Mouse (Mus musculus): ENCODE results near the gene Clcn2.

The Clcn2 gene

DNA sequence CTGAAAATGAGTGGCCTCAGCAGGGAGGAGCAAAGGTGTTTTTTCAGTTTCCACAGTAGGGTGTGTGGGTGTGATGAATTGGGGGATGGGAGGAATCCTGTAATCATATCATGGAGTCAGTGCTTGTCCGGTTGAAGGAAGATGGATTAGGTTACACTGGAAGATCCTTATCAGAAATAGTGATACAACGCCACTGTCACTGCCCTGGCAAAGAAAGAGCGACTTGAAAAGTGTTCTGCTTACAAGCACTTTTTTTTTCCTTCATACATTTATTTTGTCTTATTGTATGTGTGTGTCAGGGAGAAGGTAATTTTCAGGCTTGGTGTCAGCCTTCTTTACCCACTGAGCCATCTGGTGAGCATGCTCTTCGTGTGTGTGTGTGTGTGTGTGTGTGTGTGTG lies 5.2 kb upstream of the Clcn2 start:
- no peak for DNase-seq (ENCODE audit: low spot score)

DNA sequence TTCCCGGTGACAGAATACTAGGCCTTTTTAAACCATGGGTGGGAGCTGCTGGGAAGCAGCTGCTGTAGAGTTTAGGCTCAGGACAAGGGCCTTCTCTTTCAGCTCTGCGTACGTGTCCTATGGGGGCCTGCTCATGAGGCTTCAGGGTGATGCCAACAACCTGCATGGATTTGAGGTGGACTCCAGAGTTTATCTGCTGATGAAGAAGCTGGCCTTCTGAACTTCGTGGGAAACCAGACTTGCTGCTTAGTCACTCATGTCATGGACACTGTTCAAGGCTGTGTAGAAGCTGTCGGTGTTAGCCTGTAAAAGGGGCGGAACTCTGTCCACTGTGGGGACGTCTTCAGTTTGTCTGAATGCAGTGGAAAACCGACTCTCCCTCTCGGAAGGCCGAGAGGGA lies 4.3 kb upstream of the Clcn2 start:
- no peak for DNase-seq (ENCODE audit: low spot score)

DNA sequence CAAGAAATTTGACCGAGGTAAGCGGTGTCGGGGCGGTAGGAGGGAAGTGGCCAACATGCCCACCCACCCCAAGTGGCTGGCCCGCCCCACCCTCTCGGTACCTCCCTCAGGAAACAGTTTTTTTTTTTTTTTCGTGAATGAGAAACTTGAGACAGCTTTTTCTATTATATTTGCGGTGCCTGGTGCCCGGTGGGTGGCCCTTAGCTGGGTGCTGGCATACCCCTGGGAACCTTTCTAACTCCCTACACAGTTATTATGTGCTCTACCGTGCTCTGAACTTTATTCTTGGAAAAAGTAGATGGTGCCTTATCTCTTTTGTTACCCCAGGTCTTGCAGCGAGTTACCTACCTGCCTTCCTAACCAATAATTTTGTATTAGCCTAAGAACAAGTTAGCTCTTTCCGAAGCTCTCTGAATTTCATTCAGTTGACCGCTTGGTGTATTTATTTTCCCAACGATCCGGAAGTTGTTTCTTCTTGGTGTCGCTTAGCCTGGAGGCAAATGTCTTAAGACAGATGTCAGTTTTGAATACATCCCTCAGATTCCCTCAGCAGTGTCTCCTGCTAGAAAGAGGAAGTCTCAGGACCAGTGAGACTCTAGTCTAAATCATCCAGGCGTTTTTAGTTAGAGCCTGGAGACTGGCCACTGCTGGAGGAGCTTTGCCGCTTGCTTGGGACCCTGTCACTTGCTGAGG lies 578 bp upstream of the Clcn2 start:
- DNase-seq (ENCODE audit: low spot score): no peak

DNA sequence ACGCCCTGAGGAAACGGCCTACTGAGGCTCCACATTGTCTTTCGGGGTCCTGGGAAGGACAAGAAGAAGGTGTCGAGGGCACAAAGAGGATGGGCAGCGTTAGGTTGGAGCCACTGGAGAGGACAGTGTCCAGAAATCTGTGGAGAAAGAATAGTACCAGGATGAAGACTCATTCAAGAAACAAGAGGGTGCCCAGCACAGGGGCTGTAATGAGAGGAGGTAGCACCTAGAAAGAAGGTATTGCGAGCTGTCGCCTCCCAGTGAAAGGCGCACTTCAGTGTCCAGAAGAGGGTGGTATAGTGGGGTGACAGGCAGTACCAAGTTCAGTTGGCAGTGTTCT lies 735 bp downstream of the Clcn2 start:
- no peak for DNase-seq (ENCODE audit: low spot score)

DNA sequence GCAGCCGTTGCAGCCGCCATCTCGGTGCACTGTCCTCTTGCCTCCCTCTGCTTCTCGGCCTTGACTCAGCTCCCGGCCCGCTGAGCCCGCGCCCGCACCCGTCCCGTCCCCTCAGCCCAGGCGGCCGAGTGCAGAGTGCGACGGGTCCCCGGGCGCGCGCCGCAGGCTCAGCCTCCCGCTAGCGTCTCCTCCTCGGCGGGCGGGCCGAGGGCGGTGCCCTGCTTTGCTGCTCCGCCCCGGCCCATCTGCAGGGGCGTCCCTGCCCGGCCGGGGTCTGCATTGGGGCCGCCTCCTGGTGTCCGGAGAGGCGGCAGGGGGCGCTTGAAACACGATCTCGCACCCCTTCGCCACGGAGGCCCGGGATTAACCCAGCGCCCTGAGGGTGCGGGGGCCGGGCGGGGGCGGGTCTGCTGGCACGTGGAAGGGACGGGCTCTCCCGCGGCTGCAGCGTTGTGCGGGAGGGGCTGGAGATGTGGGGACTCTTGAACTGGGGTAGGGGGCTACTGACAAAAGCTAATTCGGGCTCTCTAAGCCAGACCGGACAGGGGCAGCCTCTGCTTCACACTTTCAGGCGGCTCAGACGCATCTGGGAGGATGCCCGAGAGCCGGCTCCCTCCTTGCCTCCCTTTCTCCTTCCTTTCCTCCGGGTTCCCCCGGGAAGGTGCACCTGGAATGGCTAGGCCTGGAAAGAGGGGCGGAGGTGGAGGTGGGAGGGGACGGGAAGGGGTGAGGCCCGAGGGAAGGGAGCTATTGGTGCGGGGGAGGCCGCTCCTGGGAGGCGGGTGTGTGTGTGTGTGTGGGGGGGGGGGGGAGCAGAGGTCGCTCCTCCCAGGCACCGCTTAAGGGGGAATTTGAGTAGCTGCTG lies 1.3 kb downstream of the Clcn2 start:
- peak; percentile 70 for DNase-seq (ENCODE audit: low spot score)

DNA sequence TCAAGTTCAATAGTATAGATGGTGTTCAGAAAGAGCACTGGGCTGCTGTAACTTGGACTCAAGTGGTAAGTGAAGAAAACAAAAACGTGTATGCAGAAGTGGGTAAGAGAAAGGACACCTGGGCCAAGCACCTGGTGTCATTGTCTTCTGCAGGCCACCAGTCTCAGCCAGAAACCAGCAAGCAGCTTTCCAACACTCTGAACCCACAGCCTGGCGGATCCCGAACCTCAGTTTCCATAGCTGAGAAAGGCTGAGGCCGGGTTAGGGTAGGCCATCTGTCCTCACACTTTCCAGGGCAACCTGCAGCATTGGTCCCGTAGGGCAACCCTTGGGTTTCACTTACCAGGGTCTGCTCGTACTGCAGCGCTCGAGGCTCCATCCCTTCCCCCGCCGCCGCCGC lies 2.0 kb downstream of the Clcn2 start:
- DNase-seq (ENCODE audit: low spot score): no peak

- no peak for DNase-seq (ENCODE audit: low spot score)
Observed at GRCm38 (mm10) chr16:20715161-20715560, 2.4 kb downstream of the Clcn2 start.

- DNase-seq (ENCODE audit: low spot score): no peak
Observed at GRCm38 (mm10) chr16:20714307-20715080, 3.1 kb downstream of the Clcn2 start.

DNA sequence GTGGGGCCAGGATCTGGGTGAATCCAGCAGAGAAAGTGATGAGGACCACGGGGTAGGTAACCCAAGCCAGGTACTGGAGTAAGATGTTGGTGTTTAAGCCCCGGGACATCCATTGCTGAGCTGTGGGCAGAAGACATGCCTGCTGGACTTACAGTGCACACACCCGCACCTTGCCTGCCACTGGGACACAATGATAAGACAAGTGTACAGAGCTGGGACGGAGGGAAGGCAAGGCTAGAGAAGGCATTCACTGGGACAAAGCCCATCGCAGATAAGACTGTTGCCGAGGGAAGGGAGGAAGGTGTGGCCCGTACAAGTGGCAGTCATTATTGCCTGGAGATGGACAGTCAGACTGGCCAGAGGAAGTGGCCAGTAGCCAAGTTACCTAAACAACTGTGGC lies 4.7 kb downstream of the Clcn2 start:
- DNase-seq (ENCODE audit: low spot score): no peak

- DNase-seq (ENCODE audit: low spot score): no peak
Observed at GRCm38 (mm10) chr16:20712190-20712589, 5.4 kb downstream of the Clcn2 start.

DNA sequence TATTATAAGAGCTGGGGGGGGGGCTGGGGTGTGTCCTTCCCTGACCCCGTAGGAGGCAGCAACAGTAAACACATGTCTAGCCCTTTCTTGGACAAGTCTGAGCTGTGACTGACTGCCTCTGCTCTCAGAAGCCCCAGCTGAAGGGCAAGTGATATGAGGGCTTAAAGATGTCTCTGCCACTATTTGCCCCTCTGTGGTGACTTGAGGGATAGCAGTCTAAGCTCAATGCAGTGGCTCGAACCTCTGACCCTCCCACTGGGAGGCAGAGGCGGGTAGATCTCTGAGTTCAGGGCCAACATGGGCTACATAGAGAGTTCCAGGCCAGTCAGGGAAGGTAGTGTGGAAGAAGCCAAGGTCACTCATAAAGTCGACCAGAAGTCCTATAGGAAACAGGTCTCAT lies 6.7 kb downstream of the Clcn2 start:
- DNase-seq (ENCODE audit: low spot score): no peak

DNA sequence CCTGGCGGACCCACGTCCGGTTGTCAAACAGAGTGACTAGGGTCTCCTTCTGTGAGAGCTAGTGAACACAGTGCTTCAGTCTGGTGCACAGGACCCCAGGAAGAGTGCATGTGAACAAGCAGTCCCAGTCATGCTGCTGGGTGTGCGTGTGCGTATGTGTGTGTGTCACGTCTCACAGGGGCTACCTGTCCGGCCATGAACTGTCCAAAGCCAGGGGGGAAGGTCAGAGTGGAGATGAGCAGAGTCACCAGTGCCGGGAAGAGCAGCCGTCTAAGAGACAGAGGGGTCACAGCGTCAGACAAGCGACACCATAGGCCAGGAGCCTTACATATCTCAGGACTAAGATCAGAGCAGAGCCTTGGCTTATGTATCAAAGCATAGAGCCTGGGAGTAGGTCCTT lies 7.2 kb downstream of the Clcn2 start:
- no peak for DNase-seq (ENCODE audit: low spot score)

DNA sequence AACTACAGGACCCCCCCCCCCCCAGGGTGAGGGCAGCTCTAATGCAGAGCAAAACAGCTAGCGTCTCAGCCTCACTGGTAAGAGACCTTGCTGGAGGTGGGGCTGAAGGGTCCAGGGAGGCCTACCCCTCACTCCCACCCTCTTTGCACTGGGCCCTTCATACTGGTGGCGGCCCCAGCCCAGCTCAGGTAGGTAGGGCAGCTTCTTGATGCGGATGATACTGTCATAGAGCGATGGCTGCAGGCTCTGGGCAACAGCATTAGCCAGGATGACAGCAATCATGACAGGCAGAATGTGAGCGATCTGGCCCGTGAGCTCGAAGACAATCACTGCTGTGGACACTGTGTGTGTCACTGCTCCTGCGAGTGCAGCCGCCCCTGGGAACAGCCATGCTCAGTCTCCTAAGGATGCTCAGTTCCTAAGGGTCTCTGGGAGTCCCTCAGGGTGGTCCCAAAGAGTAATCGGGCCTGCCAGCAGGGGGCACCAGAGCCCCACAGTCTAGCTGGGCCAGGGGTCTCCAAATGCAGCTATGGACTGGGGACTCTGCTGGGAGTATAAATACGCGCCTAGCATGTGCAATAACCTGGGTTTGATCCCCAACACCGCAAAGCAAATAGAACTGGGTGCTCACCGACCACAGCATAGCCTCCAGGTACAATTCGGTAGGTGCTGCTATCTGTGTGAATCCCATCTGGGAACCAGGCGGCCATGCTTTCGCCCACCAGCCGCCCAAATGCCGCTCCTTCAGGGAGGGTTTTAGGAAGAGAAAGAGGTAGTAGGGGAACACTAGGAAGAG lies 8.4 kb downstream of the Clcn2 start:
- no peak for DNase-seq (ENCODE audit: low spot score)

DNA sequence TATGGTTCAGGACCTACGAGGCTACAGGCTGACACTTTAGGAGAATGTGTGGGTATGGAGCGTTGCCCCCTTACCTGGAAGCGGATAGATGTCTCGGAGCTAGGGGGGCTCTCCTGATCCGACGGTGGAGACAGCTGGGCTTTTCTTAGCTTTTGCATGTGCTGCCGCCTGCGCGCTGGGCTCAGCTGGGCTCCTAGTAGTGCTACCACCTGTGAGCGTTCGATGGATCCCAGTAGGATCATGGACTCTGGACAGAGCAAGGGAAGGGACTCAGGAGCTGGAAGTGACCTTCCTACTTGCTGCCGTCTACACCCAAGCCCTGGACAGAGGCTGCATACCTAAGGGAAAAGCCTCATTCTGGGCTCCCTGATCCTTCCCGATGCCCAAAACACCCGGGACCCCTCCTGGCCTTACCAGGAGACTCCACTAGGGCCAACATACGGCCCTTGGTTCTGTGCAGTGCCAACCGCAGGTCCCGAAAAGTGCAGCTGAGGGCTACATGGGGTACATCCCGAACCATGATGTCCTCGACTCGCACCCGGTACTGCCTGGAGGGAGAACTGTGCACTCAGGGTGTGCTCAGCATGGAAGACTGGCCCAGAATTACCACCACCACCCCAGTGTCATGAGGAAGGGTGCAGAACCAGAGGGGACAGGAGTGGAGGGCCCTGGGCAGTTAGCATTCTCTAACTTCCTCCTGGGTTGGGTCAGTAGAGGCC lies 9.2 kb downstream of the Clcn2 start:
- no peak for DNase-seq (ENCODE audit: low spot score)

DNA sequence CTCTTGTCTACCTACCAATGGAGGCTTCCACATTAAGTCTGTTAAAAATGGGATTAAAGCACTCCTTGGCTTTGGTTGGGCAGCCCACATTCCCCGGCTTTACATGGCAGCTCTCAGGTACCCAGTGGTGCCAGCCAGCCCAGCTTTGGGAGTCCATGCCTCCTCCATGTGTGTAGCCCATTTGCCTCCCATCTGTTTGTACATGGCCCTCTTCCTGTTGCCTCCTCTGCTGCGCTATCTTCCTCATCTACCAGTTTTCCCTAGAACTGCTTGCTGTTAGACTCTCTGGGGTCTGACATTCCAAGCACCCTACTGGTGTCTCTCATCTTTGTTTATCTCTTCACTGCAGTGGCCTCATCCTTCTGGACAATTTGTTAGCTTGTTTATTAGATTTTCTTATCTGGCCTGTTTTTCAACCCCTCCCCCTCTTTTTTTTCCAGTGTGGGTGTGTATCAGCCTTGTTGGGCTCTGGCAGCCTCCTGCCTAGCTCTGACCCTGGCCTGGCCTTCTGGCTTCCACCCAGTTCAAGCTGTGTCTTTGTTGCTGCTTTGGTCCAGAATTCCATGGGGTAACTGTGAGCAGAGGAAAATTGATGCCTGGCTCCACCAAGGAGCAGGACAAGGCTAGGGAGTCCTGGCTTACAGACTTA lies 11.0 kb downstream of the Clcn2 start:
- no peak for DNase-seq (ENCODE audit: low spot score)

- DNase-seq (ENCODE audit: low spot score): no peak
Observed at GRCm38 (mm10) chr16:20705786-20706185, 11.8 kb downstream of the Clcn2 start.

DNA sequence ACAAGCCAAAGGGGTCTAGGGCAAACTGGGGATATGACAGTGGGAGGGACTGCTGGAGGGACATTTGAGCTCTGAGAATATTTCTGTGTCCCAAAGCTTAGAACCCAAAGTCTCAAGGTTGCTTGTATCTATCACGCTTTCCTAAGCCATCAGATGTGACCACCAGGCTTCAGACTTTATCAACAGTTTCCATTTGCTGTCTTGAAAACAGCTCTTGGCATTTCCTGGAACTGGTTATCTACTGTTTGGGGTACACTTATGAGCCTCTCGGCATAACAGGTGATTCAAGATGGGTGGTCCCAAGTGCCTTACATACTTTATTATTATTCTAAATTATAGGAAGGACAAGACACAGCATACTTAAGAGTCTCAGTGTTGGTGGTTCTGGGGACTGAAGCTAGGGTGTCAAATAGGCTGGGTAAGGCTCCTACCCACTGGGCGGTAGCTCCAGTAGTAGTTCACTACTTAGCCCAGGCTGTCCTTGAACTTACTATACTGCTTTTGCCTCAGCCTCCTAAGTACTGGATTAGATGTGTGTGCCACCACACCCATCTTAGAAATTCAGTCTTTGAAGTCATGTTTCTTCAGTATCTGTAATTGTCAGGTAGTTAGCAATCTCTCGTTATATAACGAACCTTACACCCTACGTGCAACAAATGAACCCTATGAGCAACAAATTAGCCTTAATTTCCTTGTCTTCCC lies 13.7 kb downstream of the Clcn2 start:
- no peak for DNase-seq (ENCODE audit: low spot score)

DNA sequence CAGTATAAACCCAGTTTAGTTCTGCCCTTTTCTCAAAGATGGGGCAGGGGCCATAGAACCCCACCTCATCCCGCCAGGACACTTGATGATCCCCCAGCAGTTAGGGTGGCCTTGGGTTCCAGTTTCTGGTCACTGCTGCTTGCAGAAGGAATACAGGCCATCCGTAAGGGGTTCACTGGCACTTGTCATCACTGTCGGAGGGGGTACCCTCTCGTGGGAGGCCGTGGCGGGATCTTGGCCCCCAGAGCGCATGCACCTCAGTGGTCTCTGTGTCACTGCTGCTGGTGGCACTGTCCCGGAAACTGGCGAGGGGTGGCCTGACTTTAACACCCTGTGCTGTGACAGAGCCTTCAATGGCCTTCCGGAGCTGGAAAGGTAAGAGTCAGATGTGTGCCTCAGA lies 14.5 kb downstream of the Clcn2 start:
- no peak for DNase-seq (ENCODE audit: low spot score)

DNA sequence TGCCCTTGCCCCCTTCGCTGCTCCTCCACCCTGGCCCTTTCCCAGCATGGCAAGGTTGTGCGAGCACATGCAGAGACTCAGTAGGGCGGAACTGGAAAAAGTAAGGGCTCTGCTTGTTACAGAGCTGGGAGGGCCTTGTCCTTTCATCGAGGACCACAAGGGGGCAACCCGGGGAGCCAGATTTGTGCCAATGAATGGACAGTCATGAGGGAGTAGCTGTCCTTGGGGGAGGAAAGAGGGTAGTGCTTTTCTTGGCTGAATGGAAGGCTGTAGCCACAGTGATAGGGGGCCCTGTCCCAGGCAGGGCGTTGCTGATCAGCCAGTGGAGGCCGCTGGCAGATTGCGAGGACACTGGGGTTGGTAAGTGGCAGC lies 15.0 kb downstream of the Clcn2 start:
- DNase-seq (ENCODE audit: low spot score): no peak

GRCm38 (mm10) chr16:20701729-20702521 lies 15.6 kb downstream of the Clcn2 start:
- DNase-seq (ENCODE audit: low spot score): no peak

Data from ovary, postnatal 10 days (tissue).